Mouse (Mus musculus): ENCODE results near the gene Hspbap1.

- TF ChIP-seq TAL1 (IDR thresholded peaks at IDR 0.05; ENCODE audit: low read length) (no peak), GATA1 (IDR thresholded peaks at IDR 0.05; ENCODE audit: low read length) (no peak)
These were observed 22.5 kb upstream of the Hspbap1 start for GRCm38 (mm10) chr16:35747417-35748236.

Data from erythroblast, embryonic 14.5 days (primary cell).